Mouse (Mus musculus): Measurements from ENCODE around the gene Hs2st1. TPM values are rescaled to one million over a fixed set of nuclear protein-coding genes. Genes with fewer than 3 reads are reported as not detected.

The Hs2st1 gene
- polyA plus RNA-seq, 1 experiment from 2014 or later = 16.2 TPM

GRCm38 (mm10) chr3:144513169-144514121 is 56.5 kb downstream of the Hs2st1 start:
- no peaks in the 10 kb centered on the region for H3K27me3 ChIP-seq (ENCODE audit: control insufficient read depth, insufficient read depth, low read length)
- WGBS = 91% methylated on average over 16 of the region's 16 CpGs

GRCm38 (mm10) chr3:144510724-144511123 is 59.3 kb downstream of the Hs2st1 start:
- Histone ChIP-seq H3K4me2 (ENCODE audit: low read length) (no peak overlapping the region), H3K4me1 (ENCODE audit: control insufficient read depth, insufficient read depth, low read length) (peaks cover 3% of the 10 kb centered on the region; the same call in 1 of the 2 replicates), H3K9me3 (ENCODE audit: control insufficient read depth, low read length) (no peaks in the 10 kb centered on the region), H3K9ac (replicated peaks; ENCODE audit: low read length) (no peak overlapping the region), H3K36me3 (ENCODE audit: control insufficient read depth, insufficient read depth, low read length) (no peaks in the 10 kb centered on the region), H3K27me3 (ENCODE audit: control insufficient read depth, insufficient read depth, low read length) (no peaks in the 10 kb centered on the region), H3K4me3 (replicated peaks; ENCODE audit: low read depth, low read length) (no peak overlapping the region), H3K27ac (replicated peaks; ENCODE audit: low read depth, low read length) (no peak overlapping the region)
- WGBS = 93% methylated on average over 3 of the region's 3 CpGs
- no peak for ATAC-seq (ENCODE audit: low FRiP score, low TSS enrichment)
- DNase-seq = no peak

More at GRCm38 (mm10) chr3:144513169-144514121, 56.5 kb downstream of the Hs2st1 start:
- no peak overlapping the region for H3K9ac ChIP-seq (replicated peaks; ENCODE audit: low read length)
- H3K4me1 ChIP-seq (ENCODE audit: control insufficient read depth, insufficient read depth, low read length) = no peaks in the 10 kb centered on the region
- H3K27ac ChIP-seq (replicated peaks; ENCODE audit: low read depth, low read length) = no peak overlapping the region
- H3K36me3 ChIP-seq (ENCODE audit: control insufficient read depth, insufficient read depth, low read length) = no peaks in the 10 kb centered on the region
- no peak for DNase-seq
- no peak for ATAC-seq (ENCODE audit: low FRiP score, low TSS enrichment)
- H3K4me2 ChIP-seq (ENCODE audit: low read length) = no peak overlapping the region
- no peak overlapping the region for H3K4me3 ChIP-seq (replicated peaks; ENCODE audit: low read depth, low read length)
- no peaks in the 10 kb centered on the region for H3K9me3 ChIP-seq (ENCODE audit: control insufficient read depth, low read length)

DNA sequence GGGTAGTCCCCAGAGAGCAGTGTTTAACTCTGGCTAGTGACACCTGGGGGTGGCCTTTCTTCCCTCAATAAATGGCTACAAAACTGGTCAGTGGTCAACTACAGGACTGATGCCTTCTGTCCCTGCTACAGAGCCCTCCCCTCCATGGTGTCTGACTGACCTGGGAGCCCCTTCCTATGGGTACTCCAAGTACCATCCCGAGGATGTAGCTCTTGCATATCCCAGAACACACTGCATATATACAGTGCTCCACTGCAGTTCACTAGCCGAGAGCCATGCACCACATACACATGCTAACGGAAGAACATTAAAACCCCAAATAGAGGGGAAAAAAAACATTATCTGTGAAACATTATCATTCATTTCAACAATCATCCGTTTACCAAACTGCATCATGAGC is 61.6 kb downstream of the Hs2st1 start:
- H3K4me1 ChIP-seq (ENCODE audit: control insufficient read depth, insufficient read depth, low read length) = peaks cover 6% of the 10 kb centered on the region; the same call in 1 of the 2 replicates
- H3K9ac ChIP-seq (replicated peaks; ENCODE audit: low read length) = no peak overlapping the region
- H3K36me3 ChIP-seq (ENCODE audit: control insufficient read depth, insufficient read depth, low read length) = no peaks in the 10 kb centered on the region
- H3K4me2 ChIP-seq (ENCODE audit: low read length) = no peak overlapping the region
- H3K27me3 ChIP-seq (ENCODE audit: control insufficient read depth, insufficient read depth, low read length) = no peaks in the 10 kb centered on the region
- H3K4me3 ChIP-seq (replicated peaks; ENCODE audit: low read depth, low read length) = no peak overlapping the region
- no peak for ATAC-seq (ENCODE audit: low FRiP score, low TSS enrichment)
- no peaks in the 10 kb centered on the region for H3K9me3 ChIP-seq (ENCODE audit: control insufficient read depth, low read length)
- H3K27ac ChIP-seq (replicated peaks; ENCODE audit: low read depth, low read length) = no peak overlapping the region
- DNase-seq = no peak
- WGBS = 91% methylated on average over 4 of the region's 4 CpGs

DNA sequence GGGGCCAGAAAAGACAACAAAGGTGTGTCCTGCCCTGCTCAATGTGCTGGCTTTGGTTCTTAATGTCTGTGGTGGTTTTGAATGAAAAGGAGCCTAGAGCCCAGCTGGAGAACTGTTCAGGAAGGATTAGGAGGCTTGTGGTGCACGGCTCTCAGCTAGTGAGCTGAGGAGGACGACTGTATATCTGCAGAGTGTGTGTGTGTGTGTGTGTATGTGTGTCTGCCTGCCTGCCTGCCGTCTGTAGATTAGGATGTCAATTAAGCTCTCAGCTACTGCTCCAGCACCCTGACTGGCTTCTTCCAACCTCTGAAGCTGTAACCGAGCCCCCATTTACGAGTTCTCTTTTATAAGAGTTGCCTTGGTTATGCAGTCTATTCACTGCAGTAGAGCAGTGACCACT is 62.1 kb downstream of the Hs2st1 start:
- Histone ChIP-seq H3K9ac (replicated peaks; ENCODE audit: low read length) (no peak overlapping the region), H3K27me3 (ENCODE audit: control insufficient read depth, insufficient read depth, low read length) (no peaks in the 10 kb centered on the region), H3K27ac (replicated peaks; ENCODE audit: low read depth, low read length) (no peak overlapping the region), H3K9me3 (ENCODE audit: control insufficient read depth, low read length) (no peaks in the 10 kb centered on the region), H3K4me1 (ENCODE audit: control insufficient read depth, insufficient read depth, low read length) (peaks cover 6% of the 10 kb centered on the region; the same call in 1 of the 2 replicates), H3K4me3 (replicated peaks; ENCODE audit: low read depth, low read length) (no peak overlapping the region), H3K36me3 (ENCODE audit: control insufficient read depth, insufficient read depth, low read length) (no peaks in the 10 kb centered on the region), H3K4me2 (ENCODE audit: low read length) (no peak overlapping the region)
- no peak for DNase-seq
- 37% methylated on average over 5 of the region's 5 CpGs for WGBS
- no peak for ATAC-seq (ENCODE audit: low FRiP score, low TSS enrichment)

DNA sequence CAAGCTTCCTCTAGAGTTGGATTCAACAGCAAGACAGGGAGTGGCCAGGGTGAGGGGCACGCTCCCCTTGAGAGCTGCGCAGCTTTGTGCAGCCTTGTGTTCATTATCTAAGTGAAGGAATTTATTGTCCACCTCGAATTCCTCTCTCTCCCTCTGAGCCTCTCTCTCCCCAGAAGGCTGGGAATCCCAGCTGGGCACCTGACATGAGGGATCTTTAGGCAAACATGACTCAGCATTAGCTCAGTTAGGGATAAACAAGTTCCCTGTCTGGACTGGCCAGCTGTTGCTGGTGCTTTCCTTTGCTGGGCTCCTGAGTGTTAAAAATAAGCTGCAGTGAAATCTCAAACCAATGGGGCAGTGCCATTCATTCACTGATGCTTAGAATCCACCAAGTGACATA is 63.8 kb downstream of the Hs2st1 start:
- WGBS = 29% methylated on average over 3 of the region's 3 CpGs
- H3K27ac ChIP-seq (replicated peaks; ENCODE audit: low read depth, low read length) = no peak overlapping the region
- H3K4me3 ChIP-seq (replicated peaks; ENCODE audit: low read depth, low read length) = no peak overlapping the region
- ATAC-seq (ENCODE audit: low FRiP score, low TSS enrichment) (no peak), DNase-seq (no peak)
- H3K4me1 ChIP-seq (ENCODE audit: control insufficient read depth, insufficient read depth, low read length) = peaks cover 6% of the 10 kb centered on the region; the same call in 1 of the 2 replicates
- no peaks in the 10 kb centered on the region for H3K27me3 ChIP-seq (ENCODE audit: control insufficient read depth, insufficient read depth, low read length)
- no peaks in the 10 kb centered on the region for H3K36me3 ChIP-seq (ENCODE audit: control insufficient read depth, insufficient read depth, low read length)
- H3K9ac ChIP-seq (replicated peaks; ENCODE audit: low read length) = no peak overlapping the region
- no peaks in the 10 kb centered on the region for H3K9me3 ChIP-seq (ENCODE audit: control insufficient read depth, low read length)
- no peak overlapping the region for H3K4me2 ChIP-seq (ENCODE audit: low read length)

- 59% methylated on average over 7 of the region's 7 CpGs for WGBS
Measured at GRCm38 (mm10) chr3:144501930-144502329, 68.1 kb downstream of the Hs2st1 start.

GRCm38 (mm10) chr3:144496762-144497161 is 73.2 kb downstream of the Hs2st1 start:
- Histone ChIP-seq H3K27ac (replicated peaks; ENCODE audit: low read depth, low read length) (no peak overlapping the region), H3K4me2 (ENCODE audit: low read length) (no peak overlapping the region), H3K9ac (replicated peaks; ENCODE audit: low read length) (no peak overlapping the region), H3K27me3 (ENCODE audit: control insufficient read depth, insufficient read depth, low read length) (no peaks in the 10 kb centered on the region), H3K36me3 (ENCODE audit: control insufficient read depth, insufficient read depth, low read length) (no peaks in the 10 kb centered on the region), H3K4me3 (replicated peaks; ENCODE audit: low read depth, low read length) (no peak overlapping the region), H3K4me1 (ENCODE audit: control insufficient read depth, insufficient read depth, low read length) (0 out of 2 replicates have a peak, but pooled peaks cover 3% of the 10 kb centered on the region), H3K9me3 (ENCODE audit: control insufficient read depth, low read length) (no peaks in the 10 kb centered on the region)
- 78% methylated on average over 5 of the region's 5 CpGs for WGBS
- DNase-seq = no peak
- ATAC-seq (ENCODE audit: low FRiP score, low TSS enrichment) = no peak

More at GRCm38 (mm10) chr3:144501930-144502329, 68.1 kb downstream of the Hs2st1 start:
- Histone ChIP-seq H3K9ac (replicated peaks; ENCODE audit: low read length) (no peak overlapping the region), H3K36me3 (ENCODE audit: control insufficient read depth, insufficient read depth, low read length) (no peaks in the 10 kb centered on the region), H3K4me3 (replicated peaks; ENCODE audit: low read depth, low read length) (no peak overlapping the region), H3K9me3 (ENCODE audit: control insufficient read depth, low read length) (no peaks in the 10 kb centered on the region), H3K27ac (replicated peaks; ENCODE audit: low read depth, low read length) (no peak overlapping the region), H3K4me2 (ENCODE audit: low read length) (no peak overlapping the region), H3K4me1 (ENCODE audit: control insufficient read depth, insufficient read depth, low read length) (peaks cover 9% of the 10 kb centered on the region; the same call in 1 of the 2 replicates), H3K27me3 (ENCODE audit: control insufficient read depth, insufficient read depth, low read length) (no peaks in the 10 kb centered on the region)
- ATAC-seq (ENCODE audit: low FRiP score, low TSS enrichment) (no peak), DNase-seq (peak; percentile 33)

DNA sequence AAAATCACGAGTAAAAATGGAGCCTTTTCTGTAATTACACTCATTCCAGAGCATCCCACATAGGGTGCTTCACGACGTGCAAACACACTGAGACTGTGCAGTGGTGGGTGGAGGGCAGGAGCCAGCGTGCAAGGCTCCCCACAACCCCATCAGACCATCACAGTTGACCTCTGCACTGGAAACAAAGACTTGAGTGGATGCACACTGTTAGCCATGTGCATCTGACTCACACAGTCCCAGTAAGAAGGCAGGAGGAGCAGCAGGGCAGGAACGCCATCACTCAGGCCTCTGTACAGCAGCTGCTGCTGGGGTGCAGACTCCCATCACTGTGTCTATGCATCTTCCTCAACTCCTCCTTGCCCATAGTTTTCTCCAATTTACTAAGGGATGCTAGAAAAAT is 75.1 kb downstream of the Hs2st1 start:
- Histone ChIP-seq H3K4me1 (ENCODE audit: control insufficient read depth, insufficient read depth, low read length) (0 out of 2 replicates have a peak, but pooled peaks cover 3% of the 10 kb centered on the region), H3K4me3 (replicated peaks; ENCODE audit: low read depth, low read length) (no peak overlapping the region), H3K9ac (replicated peaks; ENCODE audit: low read length) (no peak overlapping the region), H3K27me3 (ENCODE audit: control insufficient read depth, insufficient read depth, low read length) (no peaks in the 10 kb centered on the region), H3K27ac (replicated peaks; ENCODE audit: low read depth, low read length) (no peak overlapping the region), H3K9me3 (ENCODE audit: control insufficient read depth, low read length) (no peaks in the 10 kb centered on the region), H3K36me3 (ENCODE audit: control insufficient read depth, insufficient read depth, low read length) (no peaks in the 10 kb centered on the region), H3K4me2 (ENCODE audit: low read length) (no peak overlapping the region)
- DNase-seq = no peak
- no peak for ATAC-seq (ENCODE audit: low FRiP score, low TSS enrichment)
- 32% methylated on average over 5 of the region's 5 CpGs for WGBS

GRCm38 (mm10) chr3:144488787-144489186 is 81.2 kb downstream of the Hs2st1 start:
- H3K4me1 ChIP-seq (ENCODE audit: control insufficient read depth, insufficient read depth, low read length) = no peaks in the 10 kb centered on the region
- 99% methylated on average over 2 of the region's 2 CpGs for WGBS
- no peaks in the 10 kb centered on the region for H3K27me3 ChIP-seq (ENCODE audit: control insufficient read depth, insufficient read depth, low read length)
- DNase-seq (no peak), ATAC-seq (ENCODE audit: low FRiP score, low TSS enrichment) (no peak)
- no peak overlapping the region for H3K4me3 ChIP-seq (replicated peaks; ENCODE audit: low read depth, low read length)
- H3K27ac ChIP-seq (replicated peaks; ENCODE audit: low read depth, low read length) = no peak overlapping the region
- no peaks in the 10 kb centered on the region for H3K36me3 ChIP-seq (ENCODE audit: control insufficient read depth, insufficient read depth, low read length)
- no peak overlapping the region for H3K9ac ChIP-seq (replicated peaks; ENCODE audit: low read length)
- H3K4me2 ChIP-seq (ENCODE audit: low read length) = no peak overlapping the region
- H3K9me3 ChIP-seq (ENCODE audit: control insufficient read depth, low read length) = no peaks in the 10 kb centered on the region

All from midbrain, embryonic 14.5 days (tissue).